Mouse (Mus musculus) hindbrain, embryonic 14.5 days (tissue): ENCODE data around the gene Ppih. TPM values are rescaled to one million over a fixed set of nuclear protein-coding genes. Genes with fewer than 3 reads are reported as not detected.
A peak's percentile ranks its signal among the peaks of the same experiment; 100 is the strongest.

ENCODE experiments used
- ATAC-seq: fragments of 200-750 bp; cut with Nextera tagmentation; 2 replicates; pipeline ENCODE4 v1.8.0; 2017; ENCODE audit warnings: moderate number of reproducible peaks, mild to moderate bottlenecking, moderate TSS enrichment, moderate library complexity; ENCODE audit not compliant: low FRiP score
- DNase-seq: peaks from one replicate; pipeline ENCODE4 v3.0.0-alpha.2; 2015; ENCODE audit warnings: low spot score
- H3K27ac ChIP-seq: fragments of 300-500 bp; sonication (generic); 2 replicates; pipeline ENCODE4 v1.5.1; 2014; ENCODE audit warnings: mild to moderate bottlenecking, moderate library complexity
- H3K27me3 ChIP-seq: fragments of 300-500 bp; sonication (generic); 2 replicates; pipeline ENCODE4 v1.6.1; 2014; ENCODE audit warnings: mild to moderate bottlenecking, low read length, mixed read lengths; ENCODE audit not compliant: control insufficient read depth, insufficient read depth
- H3K36me3 ChIP-seq: fragments of 300-500 bp; sonication (generic); replicated peaks from 2 replicates; pipeline ENCODE4 v1.6.1; 2014; ENCODE audit not compliant: control insufficient read depth, insufficient read depth
- H3K4me1 ChIP-seq: fragments of 300-500 bp; sonication (generic); replicated peaks from 2 replicates; pipeline ENCODE4 v1.6.1; 2014; ENCODE audit warnings: antibody characterized with exemption, low read length, mixed read lengths; ENCODE audit not compliant: control insufficient read depth, insufficient read depth
- H3K4me2 ChIP-seq: fragments of 300-500 bp; sonication (generic); replicated peaks from 2 replicates; pipeline ENCODE4 v1.6.1; 2014; ENCODE audit warnings: mild to moderate bottlenecking, moderate library complexity
- H3K4me3 ChIP-seq: fragments of 300-500 bp; sonication (generic); replicated peaks from 2 replicates; pipeline ENCODE4 v1.5.1; 2014; ENCODE audit warnings: mild to moderate bottlenecking, low read length
- H3K9ac ChIP-seq: fragments of 300-500 bp; sonication (generic); 2 replicates; pipeline ENCODE4 v1.6.1; 2014
- H3K9me3 ChIP-seq: fragments of 300-500 bp; sonication (generic); 2 replicates; pipeline ENCODE4 v1.6.1; 2016; ENCODE audit warnings: low read length; ENCODE audit not compliant: control insufficient read depth
- WGBS: fragments of 180-500 bp; shearing (Covaris S2); extraction: QIAGEN DNeasy Blood & Tissue Kit; methylation state at CpG from one replicate; pipeline ENCODE4 v1.1.7; 2014; 5-methylcytosine and 5-hydroxymethylcytosine counted together
- polyA plus RNA-seq: library from polyadenylated mRNA; unstranded; fragments of >200 nt; fragmentation: Nextera tagmentation; extraction: Ambion mirVana; gene quantifications from 2 replicates; pipeline ENCODE4 v1.2.1, GENCODE M21; 2014

Gene Ppih
- polyA plus RNA-seq, 1 experiment from 2014 or later: 50.1 TPM

DNA sequence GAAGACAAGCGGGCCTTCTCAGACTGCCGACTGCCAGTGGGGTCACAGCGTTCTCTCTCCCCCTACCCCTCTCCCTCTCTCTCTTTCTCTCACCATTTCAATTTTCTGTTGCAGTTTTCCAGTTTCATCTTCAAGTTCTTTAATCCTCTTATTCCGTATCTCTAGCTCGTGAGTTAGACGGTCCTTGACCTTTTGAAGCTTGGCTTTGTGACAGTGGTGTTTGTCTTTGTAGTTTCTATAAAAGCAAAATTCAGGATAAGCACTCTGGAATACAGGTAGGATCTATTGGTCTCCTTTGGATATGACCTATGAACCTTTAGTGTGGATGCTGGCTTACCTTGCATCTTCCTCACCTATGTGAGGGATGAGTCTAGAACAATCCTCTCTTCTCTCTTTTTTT is 13.1 kb upstream of the Ppih start:
- H3K4me1 ChIP-seq: peaks cover 9% of the 10 kb centered on the region
- WGBS: 89% methylated on average over 6 of the region's 6 CpGs
- no peak for ATAC-seq

DNA sequence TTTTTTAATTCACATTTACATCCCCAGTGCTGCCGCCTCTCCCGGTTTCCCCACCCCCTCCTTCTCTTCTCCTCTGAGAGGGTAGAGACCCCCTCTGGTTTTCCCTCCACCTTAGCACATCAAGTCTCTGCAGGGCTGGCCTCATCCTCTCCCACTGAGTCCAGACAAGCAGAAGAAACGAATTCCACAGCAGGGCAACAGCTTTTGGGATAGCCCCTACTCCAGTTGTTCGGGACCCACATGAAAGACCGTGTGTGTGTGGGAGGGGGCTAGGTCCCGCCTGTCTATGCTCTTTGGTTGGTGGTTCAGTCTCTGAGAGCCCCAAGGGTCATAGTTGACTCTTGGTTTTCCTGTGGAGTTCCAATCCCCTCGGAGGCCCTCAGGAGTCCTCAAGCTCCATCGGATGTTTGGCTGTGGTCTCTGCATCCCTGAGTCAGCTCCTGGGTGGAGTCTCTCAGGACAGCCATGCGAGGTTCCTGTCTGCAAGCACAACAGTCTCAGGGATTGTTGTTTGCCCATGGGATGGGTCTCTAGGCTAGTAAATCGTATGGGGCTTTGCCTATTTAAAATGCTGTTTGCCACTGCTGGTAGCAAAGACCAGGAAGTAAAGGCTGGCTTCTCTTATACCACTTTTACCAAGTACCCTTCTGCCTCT is 677 bp upstream of the Ppih start:
- Histone ChIP-seq H3K4me2 (peak overlapping the region; percentile 89), H3K9me3 (no peaks in the 10 kb centered on the region), H3K9ac (peak overlapping the region; percentile 69), H3K27me3 (no peaks in the 10 kb centered on the region), H3K4me3 (peak overlapping the region; percentile 68), H3K36me3 (peaks cover 23% of the 10 kb centered on the region), H3K27ac (peak overlapping the region; percentile 95), H3K4me1 (peaks cover 11% of the 10 kb centered on the region)
- 31% methylated on average over 10 of the region's 10 CpGs for WGBS
- no peak for DNase-seq
- ATAC-seq: peak; percentile 54

More for the DNA sequence above, 13.1 kb upstream of the Ppih start:
- Histone ChIP-seq H3K27ac (no peak overlapping the region), H3K4me2 (no peak overlapping the region), H3K36me3 (peaks cover 9% of the 10 kb centered on the region; the same call in 1 of the 2 replicates), H3K9ac (no peak overlapping the region), H3K4me3 (no peak overlapping the region), H3K27me3 (no peaks in the 10 kb centered on the region), H3K9me3 (no peaks in the 10 kb centered on the region)
- DNase-seq: no peak

DNA sequence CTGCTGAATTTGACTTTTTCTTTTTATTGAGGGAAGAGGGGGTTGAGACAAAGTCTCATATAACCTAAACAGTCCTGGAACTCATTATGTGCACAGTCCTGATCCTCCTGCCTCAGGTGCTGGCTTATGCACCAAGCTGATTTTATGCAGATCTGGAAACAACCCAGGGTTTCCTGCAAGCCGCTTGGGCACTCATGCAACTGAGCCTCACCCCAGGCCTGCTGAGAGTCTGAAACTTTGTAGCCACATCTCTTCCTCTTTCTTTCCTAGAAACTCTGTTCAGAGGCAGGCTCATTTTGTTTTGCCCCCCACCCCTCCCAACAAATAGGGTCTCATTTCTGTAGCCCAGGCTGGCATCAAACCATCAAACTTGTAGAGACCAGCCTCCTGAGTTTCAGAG is 6.6 kb downstream of the Ppih start:
- ATAC-seq (no peak), DNase-seq (no peak)
- Histone ChIP-seq H3K4me3 (no peak overlapping the region), H3K36me3 (peaks cover 85% of the 10 kb centered on the region), H3K4me1 (no peaks in the 10 kb centered on the region), H3K27ac (no peak overlapping the region), H3K9me3 (no peaks in the 10 kb centered on the region), H3K9ac (no peak overlapping the region), H3K4me2 (no peak overlapping the region), H3K27me3 (no peaks in the 10 kb centered on the region)
- 95% methylated on average over 1 of the region's 1 CpGs for WGBS

DNA sequence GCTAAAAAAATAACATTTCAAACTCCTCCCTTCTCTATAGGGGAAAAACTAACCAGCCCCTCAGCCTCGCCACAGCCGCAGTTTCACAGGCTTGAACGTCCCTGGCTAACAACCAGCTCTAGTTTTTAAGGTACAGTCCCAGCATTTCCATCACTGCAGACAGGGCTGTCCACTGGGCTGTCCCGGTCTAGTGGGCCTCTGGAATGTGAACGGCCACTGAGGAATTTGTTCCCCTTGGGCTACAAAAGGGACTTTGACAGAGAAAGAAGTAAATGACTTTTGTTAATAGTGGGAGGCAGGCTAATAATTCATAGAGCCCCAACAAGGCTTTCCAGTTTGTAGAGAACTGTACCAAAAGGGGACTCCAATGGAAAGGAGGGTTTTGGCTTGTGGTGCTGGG is 14.9 kb downstream of the Ppih start:
- no peak overlapping the region for H3K9ac ChIP-seq
- WGBS: 66% methylated on average over 5 of the region's 5 CpGs
- no peak overlapping the region for H3K4me3 ChIP-seq
- H3K4me1 ChIP-seq: no peaks in the 10 kb centered on the region
- peaks cover 29% of the 10 kb centered on the region for H3K36me3 ChIP-seq
- H3K9me3 ChIP-seq: no peaks in the 10 kb centered on the region
- H3K27me3 ChIP-seq: no peaks in the 10 kb centered on the region
- H3K27ac ChIP-seq: no peak overlapping the region
- no peak for DNase-seq
- ATAC-seq: no peak
- no peak overlapping the region for H3K4me2 ChIP-seq

DNA sequence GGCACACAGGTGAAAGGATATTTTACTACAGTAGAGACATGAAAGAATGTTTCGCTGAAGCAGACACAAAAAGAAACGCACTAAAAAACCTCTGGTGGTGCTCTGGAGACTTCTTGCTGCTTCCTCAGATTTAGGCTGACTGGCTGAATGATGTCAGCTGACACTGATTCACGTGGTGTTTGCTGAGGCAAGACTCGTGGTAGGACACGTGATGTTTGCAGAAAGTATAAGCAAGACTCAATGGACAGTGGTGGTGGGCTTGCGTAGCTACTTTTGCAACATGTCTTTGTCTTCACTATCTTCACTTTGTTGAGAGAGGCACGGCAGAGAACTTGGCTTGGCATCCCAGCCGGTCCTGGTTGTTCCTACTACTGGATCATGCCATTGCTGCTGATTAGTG is 17.1 kb downstream of the Ppih start:
- no peak overlapping the region for H3K4me2 ChIP-seq
- no peak for ATAC-seq

DNA sequence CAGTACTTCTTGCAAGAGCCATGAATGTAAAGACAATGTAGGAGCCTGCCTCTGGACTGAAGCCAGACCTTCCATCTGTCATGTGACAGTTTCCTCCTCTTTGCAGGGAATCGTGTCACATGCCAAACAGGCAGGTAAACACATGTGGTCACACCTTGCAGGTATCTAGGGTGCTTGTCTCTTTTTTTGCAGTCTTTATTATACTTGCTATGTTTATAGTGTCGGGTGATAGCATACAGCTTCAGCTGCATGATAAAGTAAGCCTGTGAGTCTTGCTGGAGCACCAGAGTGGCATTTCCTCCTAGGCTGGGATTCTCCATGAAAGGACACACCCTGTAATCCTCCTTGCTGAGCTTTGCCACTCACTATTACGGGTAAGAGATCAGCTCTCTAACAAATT is 18.6 kb downstream of the Ppih start:
- no peak overlapping the region for H3K4me3 ChIP-seq
- no peak overlapping the region for H3K27ac ChIP-seq
- no peaks in the 10 kb centered on the region for H3K9me3 ChIP-seq
- no peaks in the 10 kb centered on the region for H3K36me3 ChIP-seq
- H3K27me3 ChIP-seq: no peaks in the 10 kb centered on the region
- WGBS: 92% methylated on average over 3 of the region's 3 CpGs
- no peak overlapping the region for H3K9ac ChIP-seq
- H3K4me1 ChIP-seq: no peaks in the 10 kb centered on the region
- ATAC-seq (no peak), DNase-seq (no peak)
- no peak overlapping the region for H3K4me2 ChIP-seq

More for the DNA sequence above, 17.1 kb downstream of the Ppih start:
- WGBS: 93% methylated on average over 8 of the region's 8 CpGs
- Histone ChIP-seq H3K4me1 (no peaks in the 10 kb centered on the region), H3K27me3 (no peaks in the 10 kb centered on the region), H3K36me3 (peaks cover 8% of the 10 kb centered on the region; the same call in 1 of the 2 replicates), H3K9me3 (no peaks in the 10 kb centered on the region), H3K9ac (no peak overlapping the region), H3K27ac (no peak overlapping the region), H3K4me3 (no peak overlapping the region)
- DNase-seq: no peak

DNA sequence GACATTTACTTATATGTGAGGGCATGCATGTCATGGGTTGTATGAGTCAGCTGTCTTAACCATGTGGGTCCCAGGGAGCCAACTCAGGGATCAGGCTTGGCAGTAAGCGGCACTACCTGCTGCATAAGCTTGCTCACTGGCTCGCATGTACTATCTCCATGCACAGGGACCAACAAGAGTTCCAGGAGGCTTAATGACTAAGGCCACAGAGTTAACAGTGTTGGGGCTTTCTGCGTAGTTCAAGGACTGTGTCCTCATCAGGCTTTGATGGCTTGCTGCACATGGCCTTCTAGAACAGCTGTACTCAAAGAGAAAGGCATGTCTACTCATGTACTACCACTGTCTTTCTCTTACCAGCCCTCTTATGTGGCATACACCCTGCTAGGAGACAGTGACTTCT is 19.6 kb downstream of the Ppih start:
- no peak for DNase-seq
- peaks cover 2% of the 10 kb centered on the region for H3K4me1 ChIP-seq
- H3K9ac ChIP-seq: no peak overlapping the region
- H3K27ac ChIP-seq: no peak overlapping the region
- WGBS: 92% methylated on average over 3 of the region's 3 CpGs
- no peak overlapping the region for H3K4me3 ChIP-seq
- no peak for ATAC-seq
- no peaks in the 10 kb centered on the region for H3K36me3 ChIP-seq
- H3K27me3 ChIP-seq: no peaks in the 10 kb centered on the region
- no peaks in the 10 kb centered on the region for H3K9me3 ChIP-seq
- H3K4me2 ChIP-seq: no peak overlapping the region

DNA sequence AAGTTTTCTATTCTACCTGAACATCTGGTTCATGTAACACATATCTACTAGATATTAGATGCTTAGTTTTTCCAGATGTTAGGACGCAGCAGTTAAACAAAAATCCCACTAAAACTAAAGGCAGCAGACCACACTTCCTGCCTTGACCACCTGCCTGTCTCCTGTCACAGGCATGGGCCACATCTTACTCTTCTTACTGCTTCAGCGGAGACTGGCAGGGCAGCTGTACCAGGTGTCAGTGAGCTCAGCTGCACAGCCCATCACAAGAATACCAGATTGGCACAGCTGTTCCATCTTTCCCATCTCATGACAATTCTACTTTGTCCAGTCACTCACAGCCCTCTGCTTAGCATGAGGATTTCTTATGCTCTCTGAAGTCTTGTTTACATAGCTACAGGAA is 23.0 kb downstream of the Ppih start:
- Histone ChIP-seq H3K4me3 (no peak overlapping the region), H3K36me3 (no peaks in the 10 kb centered on the region), H3K4me1 (peaks cover 11% of the 10 kb centered on the region), H3K4me2 (no peak overlapping the region), H3K27me3 (no peaks in the 10 kb centered on the region), H3K9me3 (no peaks in the 10 kb centered on the region), H3K27ac (no peak overlapping the region), H3K9ac (no peak overlapping the region)
- DNase-seq (no peak), ATAC-seq (no peak)
- WGBS: 94% methylated on average over 2 of the region's 2 CpGs

DNA sequence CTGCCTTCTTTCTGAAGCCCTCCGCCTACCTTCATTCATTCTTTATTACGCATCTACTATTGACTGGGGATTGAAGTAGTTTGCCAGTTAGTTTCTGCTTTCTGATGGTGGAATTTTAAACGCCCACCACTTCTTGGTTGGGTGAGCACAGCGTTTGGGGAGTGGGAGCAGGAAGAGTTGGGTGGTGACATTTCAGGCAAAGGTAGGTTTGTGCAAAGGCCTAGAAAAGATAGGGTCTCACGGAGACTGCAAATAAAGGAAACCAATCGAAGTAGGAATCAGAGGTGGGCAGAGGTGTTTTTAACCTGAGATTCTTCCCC is 25.3 kb downstream of the Ppih start:
- 6% methylated on average over 6 of the region's 6 CpGs for WGBS
- peak overlapping the region; percentile 87 for H3K9ac ChIP-seq
- H3K27ac ChIP-seq: peak overlapping the region; percentile 88
- ATAC-seq: no peak
- H3K27me3 ChIP-seq: no peaks in the 10 kb centered on the region
- peaks cover 27% of the 10 kb centered on the region for H3K4me1 ChIP-seq
- DNase-seq: no peak
- H3K4me3 ChIP-seq: peak overlapping the region; percentile 95
- H3K36me3 ChIP-seq: peaks cover 10% of the 10 kb centered on the region
- no peaks in the 10 kb centered on the region for H3K9me3 ChIP-seq
- peak overlapping the region; percentile 54 for H3K4me2 ChIP-seq
